Mouse (Mus musculus) spleen, embryonic (tissue): Measurements from ENCODE around the gene Irak4.

ENCODE experiments used
- CTCF ChIA-PET: fragments of 350-600 bp; sonication (Branson Sonifier 250); formaldehyde crosslinking; loops from one replicate; lab custom pipeline; 2022; lab: Charles Lee

Gene Irak4

DNA sequence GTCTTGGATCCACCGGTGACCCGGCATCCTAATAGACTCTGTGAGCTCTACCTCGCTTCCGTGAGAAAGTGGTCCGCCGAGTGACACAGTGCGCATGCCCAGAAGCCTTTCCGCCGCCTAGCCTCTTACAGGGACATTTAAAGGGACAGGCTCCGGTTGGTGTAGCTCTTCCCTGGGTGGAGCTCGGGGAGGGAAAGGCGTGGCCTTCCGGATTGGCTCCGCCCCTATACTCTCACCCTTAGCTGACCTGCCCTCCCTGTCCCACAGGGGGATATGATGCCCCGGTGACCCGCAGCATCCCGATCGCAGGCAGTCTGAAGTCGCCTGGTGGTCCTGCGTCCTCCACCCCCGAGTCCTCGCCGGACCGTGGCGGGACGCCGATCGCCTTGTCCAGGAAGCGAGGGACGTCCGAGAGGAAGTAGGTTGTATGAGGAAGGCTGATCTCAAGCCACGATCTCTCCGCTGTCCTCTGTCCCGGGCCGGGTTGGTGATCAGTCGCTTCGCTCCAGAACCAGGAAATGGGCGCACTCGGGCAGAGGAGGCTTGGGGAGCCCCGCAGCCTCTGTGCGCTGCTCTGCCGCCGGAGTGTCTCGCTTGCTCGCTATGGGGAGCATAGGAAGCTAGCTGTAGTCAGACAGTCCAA is at the start of gene Irak4, which contains the start of gene Pus7l:
Gene Irak4 (plus strand): TSS at position 235 of the 643 bp plus-strand sequence.
Gene Pus7l (minus strand): TSS at position 139 of the 643 bp plus-strand sequence.
- CTCF ChIA-PET, result no interaction called here

GRCm38 (mm10) chr15:94494445-94494844 is 49.0 kb upstream of the Irak4 start:
- CTCF ChIA-PET, result no interaction called here

GRCm38 (mm10) chr15:94495936-94496335 is 47.5 kb upstream of the Irak4 start:
- CTCF ChIA-PET, result no interaction called here

- CTCF ChIA-PET, result no interaction called here
These were observed 44.2 kb upstream of the Irak4 start for GRCm38 (mm10) chr15:94499260-94499659.

- CTCF ChIA-PET, result no interaction called here
These were observed 39.8 kb upstream of the Irak4 start for GRCm38 (mm10) chr15:94503451-94504215.

DNA sequence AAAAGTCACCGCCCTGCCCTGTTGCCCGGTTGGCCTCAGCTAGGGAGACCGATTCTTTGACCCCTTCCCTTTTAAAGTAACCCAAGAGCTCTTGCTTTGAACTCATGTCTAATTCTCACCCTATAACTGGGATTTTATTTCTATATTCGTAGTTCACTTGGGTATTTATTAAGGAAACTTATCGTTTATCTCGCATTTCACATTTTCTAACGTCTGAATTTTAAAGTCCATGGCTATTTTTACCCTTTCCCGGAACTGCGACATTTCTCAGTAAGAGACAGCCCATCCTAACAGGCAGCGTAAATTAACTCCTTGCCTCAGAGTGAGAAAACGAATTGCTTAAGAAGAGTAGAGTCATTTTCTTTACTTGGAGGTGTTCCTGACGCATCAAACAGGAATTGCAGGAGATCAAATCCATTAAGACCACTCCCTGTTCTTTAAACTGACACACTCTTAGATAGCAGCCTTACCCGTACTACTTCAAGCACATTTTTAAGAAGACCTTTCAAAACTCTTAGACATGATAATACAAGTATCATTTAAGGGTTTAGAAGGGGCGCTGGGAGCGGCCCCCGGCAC is 25.4 kb upstream of the Irak4 start:
- CTCF ChIA-PET, result interaction anchor here (0.6 kb wide), 1 partner anchor 73 kb away, joined by 3 read pairs; no protein-coding TSS in a partner anchor

DNA sequence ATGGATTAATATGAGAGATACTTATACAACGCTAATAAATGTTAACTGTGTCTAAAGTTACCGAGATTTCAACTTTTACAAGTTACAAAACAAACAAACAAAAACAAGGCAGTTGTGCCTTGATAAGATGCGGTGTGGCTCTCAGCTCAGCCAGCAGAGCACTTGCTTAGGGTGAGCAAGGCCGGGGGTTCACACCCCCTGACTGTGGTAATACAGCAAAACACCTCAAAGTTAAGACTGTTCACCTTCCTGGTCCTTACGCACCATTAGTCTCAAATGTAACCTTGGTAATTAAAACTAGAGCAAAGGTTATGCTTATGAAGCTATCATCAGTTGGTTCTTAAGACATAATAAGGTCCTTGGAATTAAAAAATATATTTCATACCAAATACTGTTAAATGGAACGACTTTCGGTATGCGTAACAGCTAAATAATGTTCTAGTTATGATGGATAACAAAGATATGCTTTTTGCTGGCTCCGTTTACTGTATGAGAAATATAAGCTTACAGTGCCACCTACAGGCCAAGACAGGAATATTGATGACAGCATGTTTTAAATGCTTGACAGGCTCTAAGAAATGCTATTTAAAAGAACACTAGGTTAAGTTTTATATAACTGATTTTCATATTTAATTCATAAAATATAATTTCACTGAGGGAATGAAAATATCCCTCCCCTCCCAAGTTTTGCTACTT is 23.1 kb upstream of the Irak4 start:
- CTCF ChIA-PET, result no interaction called here

GRCm38 (mm10) chr15:94520959-94521358 is 22.5 kb upstream of the Irak4 start:
- CTCF ChIA-PET, result no interaction called here

- CTCF ChIA-PET, result no interaction called here
These were observed 20.2 kb upstream of the Irak4 start for GRCm38 (mm10) chr15:94523251-94523650.

GRCm38 (mm10) chr15:94524956-94525355 is 18.5 kb upstream of the Irak4 start:
- CTCF ChIA-PET, result no interaction called here

- CTCF ChIA-PET, result no interaction called here
These were observed 12.9 kb upstream of the Irak4 start for GRCm38 (mm10) chr15:94530519-94530918.

DNA sequence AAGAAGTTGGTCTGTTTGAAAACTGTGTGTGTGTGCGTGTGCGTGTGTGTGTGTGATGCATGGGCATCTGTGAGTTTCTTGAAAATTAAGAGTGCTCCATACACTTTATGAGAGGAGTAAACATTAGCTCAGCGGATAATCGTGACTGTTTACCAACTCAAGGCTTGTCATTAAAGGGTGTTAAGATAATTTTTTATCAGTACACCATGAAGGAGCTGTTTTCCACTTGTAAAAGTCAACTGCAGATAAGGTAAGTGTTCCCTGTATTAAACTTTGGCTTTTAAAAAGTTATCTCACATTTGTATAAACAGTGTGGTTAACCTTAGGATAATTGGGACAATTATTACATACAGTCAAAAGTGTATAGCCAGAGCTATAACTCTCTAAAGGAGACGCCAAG is 11.1 kb upstream of the Irak4 start:
- CTCF ChIA-PET, result no interaction called here

DNA sequence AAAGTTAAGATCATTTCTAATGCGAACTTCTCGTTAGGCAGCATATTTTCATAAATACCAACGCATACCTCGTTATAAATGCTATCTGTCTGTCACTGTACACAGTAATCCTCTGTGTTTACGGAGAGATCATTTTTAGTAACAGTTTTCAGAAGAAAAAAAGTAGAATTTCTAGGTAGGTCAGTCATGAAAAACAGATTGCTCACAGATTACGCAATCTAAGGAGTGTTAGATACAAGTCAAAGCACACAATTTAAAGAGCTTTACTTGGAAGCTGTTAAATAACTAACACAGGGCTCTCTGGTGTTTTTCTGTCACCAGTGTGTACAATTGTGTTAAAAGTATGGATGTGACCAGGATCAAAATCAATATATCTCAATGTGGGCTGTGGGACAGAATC is 10.5 kb upstream of the Irak4 start:
- CTCF ChIA-PET, result no interaction called here

GRCm38 (mm10) chr15:94535521-94535920 is 7.9 kb upstream of the Irak4 start:
- CTCF ChIA-PET, result interaction anchor here (0.6 kb wide), 1 partner anchor 30 kb away, joined by 3 read pairs; no protein-coding TSS in a partner anchor

- CTCF ChIA-PET, result no interaction called here
These were observed 4.1 kb upstream of the Irak4 start for GRCm38 (mm10) chr15:94539296-94539695.

GRCm38 (mm10) chr15:94542567-94543408 is 655 bp upstream of the Irak4 start:
- CTCF ChIA-PET, result no interaction called here

DNA sequence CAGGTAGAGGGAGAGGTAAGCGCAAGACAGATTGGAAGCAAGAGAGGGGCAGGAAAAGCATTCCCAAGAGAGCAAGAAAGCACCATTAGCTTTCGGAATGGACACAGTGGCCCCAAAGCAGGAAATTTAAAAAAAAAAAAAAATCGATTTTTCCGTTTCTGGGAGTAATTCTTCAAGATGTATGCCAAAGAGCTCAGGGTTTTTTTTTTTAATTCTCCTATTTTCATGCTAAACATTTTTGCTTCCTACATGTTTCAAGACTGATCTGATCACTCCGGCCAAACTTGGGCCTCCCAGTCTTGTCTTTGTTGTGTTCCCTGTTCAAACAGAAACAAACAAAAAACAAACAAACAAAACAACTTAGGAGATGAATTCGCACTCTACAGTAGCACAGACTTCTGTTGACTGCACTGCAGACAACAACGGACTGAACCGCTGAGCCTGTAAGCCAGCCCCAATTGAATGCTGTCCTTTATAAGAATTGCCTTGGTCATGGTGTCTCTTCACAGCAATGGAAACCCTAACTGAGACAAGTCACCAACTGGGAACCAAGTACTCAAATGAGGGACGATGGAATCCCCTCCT is 701 bp downstream of the Irak4 start:
- CTCF ChIA-PET, result interaction anchor here (1.0 kb wide), 1 partner anchor 13 kb away, joined by 3 read pairs; no protein-coding TSS in a partner anchor

DNA sequence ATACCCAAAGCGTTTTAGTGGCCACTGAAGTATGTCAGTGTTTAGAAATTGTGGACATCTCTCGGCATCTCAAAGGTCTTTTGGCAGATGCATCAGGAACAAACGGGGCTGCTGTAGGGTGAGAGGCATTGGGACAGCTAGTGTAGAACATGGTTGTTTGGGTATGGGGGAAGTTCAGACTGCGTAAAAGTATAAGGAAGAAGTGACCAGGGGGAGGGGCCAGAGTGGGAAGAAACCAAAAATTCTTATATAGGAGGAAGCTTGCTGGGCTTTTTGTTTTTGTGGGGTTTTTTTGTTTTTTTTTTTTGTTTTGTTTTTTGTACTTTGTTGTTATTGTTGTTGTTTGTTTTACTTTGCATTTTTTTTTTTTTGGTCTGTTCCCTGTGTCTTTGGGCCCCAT is 1.4 kb downstream of the Irak4 start:
- CTCF ChIA-PET, result interaction anchor here (1.0 kb wide), 1 partner anchor 13 kb away, joined by 3 read pairs; no protein-coding TSS in a partner anchor

DNA sequence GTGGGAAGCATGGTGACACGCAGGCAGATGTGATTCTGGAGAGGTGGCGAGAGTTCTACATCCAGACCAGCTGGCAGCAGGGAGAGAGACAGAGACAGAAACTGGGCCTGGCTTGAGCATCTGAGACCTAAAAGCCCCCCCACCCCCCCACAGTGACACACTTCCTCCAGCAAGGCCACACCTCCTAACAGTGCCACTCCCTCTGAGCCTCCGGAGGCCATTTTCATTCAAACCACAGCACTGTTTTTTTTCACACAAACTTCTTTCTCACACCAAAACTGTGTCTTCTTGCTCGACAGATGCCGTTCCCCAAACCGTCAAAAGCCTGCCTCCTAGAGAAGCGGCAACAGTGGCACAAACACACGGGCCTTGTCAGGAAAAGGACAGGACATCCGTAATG is 10.1 kb downstream of the Irak4 start:
- CTCF ChIA-PET, result no interaction called here

DNA sequence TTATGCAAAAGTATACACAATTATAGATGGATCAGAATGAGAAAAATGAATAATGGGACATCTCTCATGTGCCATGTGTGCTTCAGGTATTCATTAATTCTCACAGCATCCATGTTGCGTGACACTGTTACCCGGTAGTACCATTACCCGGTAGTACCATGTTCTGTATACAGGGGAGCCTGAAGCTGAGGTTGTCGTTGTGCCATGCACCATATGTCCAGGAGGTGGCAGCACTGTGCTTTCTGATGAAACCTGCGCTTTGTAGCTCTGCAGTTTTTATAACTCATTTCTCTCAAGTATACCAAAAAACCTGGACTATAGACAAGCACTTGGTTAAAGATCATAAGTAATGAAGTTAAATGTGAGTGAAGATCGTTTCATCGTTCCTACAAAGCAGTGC is 14.0 kb downstream of the Irak4 start:
- CTCF ChIA-PET, result interaction anchor here (0.7 to 0.9 kb wide), 2 partner anchors 11 to 13 kb away, joined by 3 read pairs; no protein-coding TSS in a partner anchor
